Mouse (Mus musculus) ES-E14 (cell line): ENCODE results near the gene Psd. TPM values are rescaled to one million over a fixed set of nuclear protein-coding genes. Genes with fewer than 3 reads are reported as not detected.

Experiments used
- DNase-seq: peaks from one replicate; pipeline ENCODE4 v3.0.0-alpha.2; 2013; ENCODE audit warnings: low read depth, low spot score
- H3K27ac ChIP-seq: 2 replicates; pipeline ENCODE4 v1.5.1; 2012; ENCODE audit warnings: low read depth, mild to moderate bottlenecking, low read length, moderate library complexity, mixed read lengths; ENCODE audit not compliant: poor library complexity, insufficient read depth, severe bottlenecking
- H3K36me3 ChIP-seq: 2 replicates; pipeline ENCODE4 v1.6.1; 2012; ENCODE audit warnings: mild to moderate bottlenecking, low read length, moderate library complexity, mixed read lengths; ENCODE audit not compliant: control insufficient read depth, poor library complexity, insufficient read depth, severe bottlenecking
- H3K4me1 ChIP-seq, 2 experiments: fragments of 150-350 bp in 1 of 2; sonication (generic) in 1 of 2; 2 replicates each; pipeline ENCODE4 v1.6.1; 2012; ENCODE audit warnings: low read length in 2 of 2, mild to moderate bottlenecking in 1 of 2, mixed read lengths in 1 of 2; ENCODE audit not compliant: control insufficient read depth in 2 of 2, insufficient read depth in 2 of 2, poor library complexity in 1 of 2
- H3K4me3 ChIP-seq, 2 experiments: fragments of 150-350 bp in 1 of 2; sonication (generic) in 1 of 2; 2 replicates each; pipeline ENCODE4 v1.5.1; 2012; ENCODE audit warnings: low read length in 2 of 2, low read depth in 1 of 2, mild to moderate bottlenecking in 1 of 2, mixed read lengths in 1 of 2; ENCODE audit not compliant: insufficient read depth in 1 of 2, poor library complexity in 1 of 2, severe bottlenecking in 1 of 2
- H3K9ac ChIP-seq: 2 replicates; pipeline ENCODE4 v1.6.1; 2012; ENCODE audit warnings: low read depth, mild to moderate bottlenecking, low read length, mixed read lengths; ENCODE audit not compliant: poor library complexity, insufficient read depth, severe bottlenecking
- H3K9me3 ChIP-seq: fragments of 150-350 bp; sonication (generic); 2 replicates; pipeline ENCODE4 v1.6.1; 2012; ENCODE audit warnings: low read depth, mild to moderate bottlenecking, low read length; ENCODE audit not compliant: control insufficient read depth, insufficient read depth
- CHD2 ChIP-seq: IDR thresholded peaks from 2 replicates; pipeline ENCODE4 v1.6.1; 2014; ENCODE audit warnings: mild to moderate bottlenecking, low read depth, low read length, inconsistent platforms
- MAFK ChIP-seq: IDR thresholded peaks from 2 replicates; pipeline ENCODE4 v1.6.1; 2014; ENCODE audit warnings: mild to moderate bottlenecking, low read depth, low read length, inconsistent platforms; ENCODE audit not compliant: insufficient read depth
- ZC3H11A ChIP-seq: IDR thresholded peaks from 2 replicates; pipeline ENCODE4 v1.6.1; 2012; ENCODE audit warnings: low read depth, mild to moderate bottlenecking, inconsistent platforms, low read length, borderline replicate concordance
- ZNF384 ChIP-seq: IDR thresholded peaks from 2 replicates; pipeline ENCODE4 v1.6.1; 2012; ENCODE audit warnings: low read depth, low read length, inconsistent platforms
- in situ Hi-C, 2 experiments: fragments of 600-800 bp; cut with MboI; formaldehyde crosslinking; loops; one replicate each; pipeline ENCODE4 v1.15.1; 2025; ENCODE audit warnings: low sequenced_read_pairs in 2 of 2, inconsistent platforms in 1 of 2; ENCODE audit not compliant: unreplicated experiment in 2 of 2
- total RNA-seq: library from RNA; depleted of rRNA; stranded (reverse); fragments of 300-350 nt; gene quantifications from 2 replicates; pipeline ENCODE4 v1.2.3, GENCODE M21; 2012; rRNA removed

Gene Psd
- total RNA-seq, 1 experiment = 2.4 TPM

DNA sequence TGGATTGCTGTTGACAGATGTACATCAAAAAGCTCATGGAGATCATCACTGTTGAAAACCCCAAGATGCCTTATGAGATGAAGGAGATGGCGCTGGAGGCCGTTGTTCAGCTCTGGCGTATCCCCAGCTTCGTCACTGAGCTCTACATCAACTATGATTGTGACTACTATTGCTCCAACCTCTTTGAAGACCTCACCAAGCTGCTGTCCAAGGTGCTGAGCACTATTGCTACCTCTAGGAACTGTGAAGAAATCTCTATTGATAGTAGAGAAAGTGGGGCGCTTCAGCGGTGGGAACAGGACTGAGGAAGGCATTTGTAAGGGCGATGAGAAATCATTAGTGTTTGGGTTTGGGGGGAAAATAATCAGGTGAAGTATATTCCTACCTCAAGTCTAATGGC is 62.2 kb downstream of the Psd start:
- Histone ChIP-seq H3K27ac (no peak overlapping the region), H3K36me3 (peaks cover 8% of the 10 kb centered on the region; the same call in 1 of the 2 replicates), H3K9me3 (no peaks in the 10 kb centered on the region), H3K9ac (no peak overlapping the region), H3K4me1 (no peaks in the 10 kb centered on the region), H3K4me3 (no peak overlapping the region)
- in situ Hi-C loops = no loop called here
- DNase-seq = no peak
- TF ChIP-seq ZNF384 (no peak), ZC3H11A (no peak), CHD2 (no peak), MAFK (no peak)

Other genes starting within 250 kb of the Psd start
- gene Elovl3, start 195.3 kb downstream of the Psd start, total RNA-seq = 0.16 and 0.22 TPM in 2 replicates
- 0.18 TPM in 1 of 2 replicates, not detected in the other for gene Pitx3, start 178.8 kb downstream of the Psd start, total RNA-seq
- 29.0 and 31.8 TPM in 2 replicates for gene Gbf1, start 174.6 kb downstream of the Psd start, total RNA-seq
- 11.6 and 13.0 TPM in 2 replicates for gene Nfkb2, start 22.8 kb downstream of the Psd start, total RNA-seq
- 7.8 and 7.9 TPM in 2 replicates for gene Fbxl15, start 1.0 kb upstream of the Psd start, total RNA-seq
- 75.1 and 102 TPM in 2 replicates for gene Cuedc2, start 11.5 kb upstream of the Psd start, total RNA-seq
- 9.9 and 19.8 TPM in 2 replicates for gene Mfsd13a, start 14.0 kb upstream of the Psd start, total RNA-seq
- 0.53 and 0.80 TPM in 2 replicates for gene 2310034G01Rik, start 23.1 kb upstream of the Psd start, total RNA-seq
- gene Actr1a, start 68.6 kb upstream of the Psd start, total RNA-seq = 66.7 and 85.7 TPM in 2 replicates
- gene Sufu, start 69.7 kb upstream of the Psd start, total RNA-seq = 12.6 and 14.5 TPM in 2 replicates
- gene Trim8, start 174.5 kb upstream of the Psd start, total RNA-seq = 26.1 and 33.2 TPM in 2 replicates
- 25.7 and 39.7 TPM in 2 replicates for gene Arl3, start 246.0 kb upstream of the Psd start, total RNA-seq
- gene Sfxn2, start 246.2 kb upstream of the Psd start, total RNA-seq = 11.4 TPM in 2 replicates